Mouse (Mus musculus) embryo, embryonic 10 days (tissue): ENCODE data around the gene Adam29.
A peak's percentile ranks its signal among the peaks of the same experiment; 100 is the strongest.

ENCODE experiments used
- DNase-seq: peaks from one replicate; pipeline ENCODE4 v3.0.0-alpha.2; 2015; ENCODE audit warnings: low spot score

Gene Adam29

DNA sequence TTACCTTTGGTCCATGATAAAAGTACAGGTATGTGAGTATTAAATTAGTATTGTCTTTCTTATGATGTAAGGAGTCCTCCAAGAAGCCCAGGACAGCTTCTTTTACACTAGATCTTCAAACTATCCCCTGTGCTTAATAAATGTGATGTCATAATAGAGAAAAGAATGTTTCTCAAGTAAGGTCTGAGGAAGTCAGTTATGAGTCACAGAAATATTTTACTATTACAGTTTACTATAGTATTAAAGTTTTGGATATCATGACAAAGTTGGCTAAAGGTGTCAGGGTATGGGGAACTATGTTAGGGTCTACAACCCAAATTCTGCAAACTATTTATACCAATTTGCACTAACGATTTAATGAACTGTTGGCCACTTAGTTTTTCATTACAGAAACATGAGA lies at the start of gene Adam29:
Gene Adam29 (minus strand): TSS at position 101 of the 400 bp plus-strand sequence.
- DNase-seq, result no peak

- DNase-seq, result peak; percentile 82
Observed at GRCm38 (mm10) chr8:55940526-55940880, 33.8 kb upstream of the Adam29 start.

- peak; percentile 61 for DNase-seq
Observed at GRCm38 (mm10) chr8:55939870-55940525, 33.2 kb upstream of the Adam29 start, which contains the start of gene Glra3. Gene Glra3 (plus strand): TSS chr8:55940460.
